21 mouse cellular contexts compared by ENCODE assay signal in the genomic region with DNA sequence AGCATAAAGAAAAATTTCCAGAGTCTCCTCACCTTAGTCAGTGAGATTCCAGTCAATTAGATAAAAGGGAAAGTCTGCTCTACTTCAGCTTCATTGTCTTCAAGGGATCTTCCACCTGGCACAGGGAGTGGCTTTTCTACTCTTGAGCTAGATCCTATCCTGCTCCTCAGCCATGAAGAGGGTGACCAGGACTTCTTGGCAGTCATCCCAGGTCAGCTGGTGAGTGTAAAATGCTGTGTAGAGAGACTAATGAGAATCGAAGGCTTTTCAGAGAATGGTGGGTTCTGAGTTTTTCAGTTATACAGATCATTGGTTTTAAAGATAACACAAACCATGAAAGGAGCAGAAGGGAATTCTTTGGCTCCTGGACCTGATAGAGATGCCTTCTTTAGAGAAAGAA.
DNase-seq lines count a peak whose midpoint lies in the region; ATAC-seq lines count a peak whose summit lies in the region.
"Had no signal": no experiment of that assay in that cellular context is flagged by ENCODE, and none has a peak within 500 bp of the region (broad histone marks: within the 10 kb centered on the region; RNA-seq: fewer than 3 reads in every experiment).

No protein-coding gene starts in this region.

- H3K27ac ChIP-seq in kidney, embryonic 15.5 days, result no peak overlapping the region
- H3K27ac ChIP-seq: gastrocnemius, adult 2 months; hindbrain, embryonic 12.5 days; hindbrain, embryonic 15.5 days had no signal

- no peak overlapping the region for H3K4me3 ChIP-seq in kidney, embryonic 15.5 days (replicated peaks)
- H3K4me3 ChIP-seq: gastrocnemius, adult 2 months; hindbrain, embryonic 12.5 days; hindbrain, embryonic 15.5 days had no signal

- no peaks in the 10 kb centered on the region for H3K4me1 ChIP-seq in kidney, embryonic 15.5 days
- H3K4me1 ChIP-seq: hindbrain, embryonic 12.5 days; hindbrain, embryonic 15.5 days had no signal

- no peaks in the 10 kb centered on the region for H3K9me3 ChIP-seq in kidney, embryonic 15.5 days (replicated peaks)
- H3K9me3 ChIP-seq: hindbrain, embryonic 12.5 days; hindbrain, embryonic 15.5 days had no signal

- no peaks in the 10 kb centered on the region for H3K27me3 ChIP-seq in kidney, embryonic 15.5 days
- H3K27me3 ChIP-seq: hindbrain, embryonic 12.5 days; hindbrain, embryonic 15.5 days had no signal

- WGBS in kidney, embryonic 15.5 days, result 81% methylated on average over 1 of the region's 1 CpGs

- no peak for ATAC-seq in kidney, embryonic 15.5 days (replicated peaks; ENCODE audit: low FRiP score)
- no peak for ATAC-seq in erythroid progenitor cell, adult 5-6 weeks (replicated peaks; ENCODE audit: low FRiP score, poor library complexity, severe bottlenecking)
- ATAC-seq: forebrain, embryonic 14.5 days; forebrain, postnatal 0 days had no signal

- no peak overlapping the region for H3K4me2 ChIP-seq in kidney, embryonic 15.5 days
- H3K4me2 ChIP-seq: heart, embryonic 11.5 days; hindbrain, embryonic 12.5 days; hindbrain, embryonic 15.5 days had no signal

- H3K9ac ChIP-seq in kidney, embryonic 15.5 days, result no peak overlapping the region
- H3K9ac ChIP-seq: forebrain, postnatal 0 days; hindbrain, embryonic 12.5 days; hindbrain, embryonic 15.5 days had no signal

- peak; percentile 5 for DNase-seq in adrenal gland, postnatal 10 days
- DNase-seq in adrenal gland, adult 18-20 months (ENCODE audit: low spot score in 2 of 2), result no peak
- DNase-seq in kidney, postnatal 10 days, result peak; percentile 11
- peak; percentile 3 for DNase-seq in lung, postnatal 36 days
- DNase-seq in lung, postnatal 4 days, result no peak
- DNase-seq: adrenal gland, adult 8-10 months; adrenal gland, postnatal 36 days; cerebellum, adult 18-20 months; cerebellum, adult 9-10 months; cerebellum, postnatal 25 days; embryo, embryonic 11 days; forebrain, postnatal 0 days; gastrocnemius, adult 2 months; gastrocnemius, postnatal 14 days; heart, adult 11 months had no signal

- no peaks in the 10 kb centered on the region for H3K36me3 ChIP-seq in kidney, embryonic 15.5 days
- H3K36me3 ChIP-seq: hindbrain, embryonic 12.5 days; hindbrain, embryonic 15.5 days had no signal

Comparison
In these comparisons a context has a peak if more than half of its experiments do, and no peak if none do; other contexts are left out.
1. DNase-seq: peak in adrenal gland, postnatal 10 days (single experiment), kidney, postnatal 10 days (single experiment) and lung, postnatal 36 days (single experiment); none in adrenal gland, adult 18-20 months (0 of 2) and lung, postnatal 4 days (0 of 2).